Mouse (Mus musculus): ENCODE measurements around the gene Sart1. TPM values are rescaled to one million over a fixed set of nuclear protein-coding genes. Genes with fewer than 3 reads are reported as not detected.

Gene Sart1
- polyA plus RNA-seq (2017; shearing (Covaris generic)): 100 to 1,000 TPM; 200 to 224 TPM

DNA sequence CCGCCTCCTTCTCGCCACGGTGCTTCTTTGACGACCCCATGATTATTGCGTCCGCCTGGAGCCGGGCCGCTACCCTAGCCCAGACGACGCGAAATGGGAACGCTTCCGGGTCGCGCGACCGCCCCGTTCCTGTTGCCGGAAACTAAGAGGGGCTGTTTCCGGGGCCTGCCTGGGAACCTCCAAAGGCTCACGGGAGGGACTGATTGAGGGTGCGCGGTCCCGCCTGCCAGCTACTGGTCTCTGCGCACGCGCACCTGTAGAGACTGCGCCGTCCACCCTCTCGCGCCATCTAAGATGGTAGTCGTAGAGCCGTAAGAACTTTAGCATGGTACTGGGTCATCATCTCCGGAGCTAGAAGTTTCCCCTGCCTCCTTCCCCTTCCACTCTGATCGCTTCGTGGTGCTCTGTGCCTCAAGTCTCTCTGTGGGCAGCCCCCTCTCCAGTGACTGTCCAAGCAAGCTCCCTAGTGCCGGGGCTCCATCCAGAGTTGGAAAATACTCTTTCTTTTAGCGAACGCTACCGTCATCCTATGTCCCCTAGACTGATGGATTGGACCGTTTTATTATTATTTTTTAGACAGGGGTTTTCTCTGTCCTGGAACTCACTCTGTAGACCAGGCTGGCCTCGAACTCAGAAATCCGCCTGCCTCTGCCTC, at the start of gene Sart1:
Gene Sart1, minus strand, starts transcription at position 116 of the 655 bp plus-strand sequence.

DNA sequence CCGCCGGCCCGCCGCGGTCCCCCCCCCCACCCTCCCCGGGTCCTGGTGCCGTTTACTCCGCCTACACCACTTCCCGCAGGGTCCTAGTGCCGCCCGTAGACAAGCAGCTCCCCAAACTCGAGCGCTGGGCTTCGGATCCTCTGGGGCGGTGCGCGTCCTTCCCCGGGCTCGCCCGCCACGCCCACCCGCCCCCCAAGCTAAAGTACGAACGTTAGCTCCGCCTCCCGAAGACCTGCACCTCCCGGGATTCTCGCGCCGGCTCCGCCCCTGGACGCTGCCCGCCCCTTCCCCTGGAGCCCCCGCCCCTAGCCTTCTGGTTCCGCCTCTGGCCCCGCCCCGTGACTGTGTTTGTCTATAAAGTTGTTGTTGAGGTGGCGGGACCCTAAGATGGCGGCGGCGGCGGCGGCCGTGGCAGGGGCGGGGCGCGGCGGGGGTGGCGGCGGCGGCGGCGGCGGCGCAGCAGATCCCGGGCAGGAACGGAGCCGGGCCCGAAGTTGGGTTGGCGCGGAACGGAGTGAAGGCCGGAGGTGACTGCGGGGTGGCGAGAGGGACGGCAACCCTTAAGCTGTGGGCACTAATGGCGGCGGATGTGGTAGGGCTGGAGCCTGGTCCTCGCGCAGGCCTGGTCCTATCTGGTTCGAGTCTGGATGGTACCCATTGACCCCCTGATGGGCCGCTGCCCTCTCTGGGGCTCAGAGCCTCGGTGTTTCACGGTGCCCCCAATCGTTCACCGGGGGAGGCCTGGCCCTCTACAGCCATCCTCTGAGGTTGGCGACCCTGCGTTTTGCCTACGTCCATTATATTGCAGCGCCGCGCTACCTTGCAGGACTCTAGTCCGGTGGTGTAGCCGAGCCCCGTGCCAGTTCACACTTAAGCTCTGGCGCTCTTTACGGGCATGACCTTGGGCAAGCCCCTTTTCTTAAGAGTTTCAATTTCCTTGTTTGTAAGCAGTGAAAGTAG, 36.6 kb upstream of the Sart1 start, which contains the start of the genes Drap1 and AI837181:
Gene Drap1, minus strand, starts transcription at position 198 of the 960 bp plus-strand sequence.
Gene AI837181, plus strand, starts transcription at position 363 of the 960 bp plus-strand sequence.

DNA sequence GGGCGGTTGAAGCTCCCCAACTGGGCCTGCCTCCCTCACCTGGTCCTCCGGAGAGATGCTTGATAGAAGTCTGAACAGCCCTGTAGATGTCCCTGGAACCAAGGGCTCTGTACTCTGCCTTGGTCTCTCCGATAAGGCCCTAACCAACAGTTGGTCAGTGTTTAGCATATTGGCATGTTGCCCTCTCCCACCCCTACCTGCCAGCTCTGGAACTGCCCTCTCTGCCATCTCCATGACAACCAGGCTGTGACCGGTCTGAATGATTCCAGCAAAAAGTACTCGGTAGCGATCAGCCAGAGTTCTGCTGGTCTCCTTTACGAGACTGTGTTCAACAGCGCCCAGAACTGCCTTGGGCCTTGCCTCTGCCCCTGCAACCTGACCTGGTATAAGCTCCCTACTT, 13.8 kb upstream of the Sart1 start, which contains the start of gene Tsga10ip:
Gene Tsga10ip, minus strand, starts transcription at position 234 of the 400 bp plus-strand sequence.

DNA sequence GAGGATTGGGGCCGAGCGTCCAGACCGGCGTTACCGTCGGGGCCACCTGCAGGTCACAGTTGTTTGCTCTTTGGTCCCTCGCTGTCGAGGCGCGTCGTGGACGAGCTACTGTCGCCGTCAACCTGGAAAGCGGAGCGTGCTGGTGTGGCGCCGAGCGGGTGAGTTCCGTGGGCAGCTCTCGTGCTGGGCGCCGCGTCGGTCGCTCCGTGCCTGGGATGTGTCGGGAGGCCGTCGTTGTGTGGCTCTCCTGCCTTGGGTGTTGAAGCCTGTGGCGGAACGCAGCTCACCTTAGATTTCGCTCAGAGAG, 21.5 kb downstream of the Sart1 start, which contains the start of gene Banf1:
Gene Banf1, minus strand, starts transcription at position 116 of the 307 bp plus-strand sequence.

DNA sequence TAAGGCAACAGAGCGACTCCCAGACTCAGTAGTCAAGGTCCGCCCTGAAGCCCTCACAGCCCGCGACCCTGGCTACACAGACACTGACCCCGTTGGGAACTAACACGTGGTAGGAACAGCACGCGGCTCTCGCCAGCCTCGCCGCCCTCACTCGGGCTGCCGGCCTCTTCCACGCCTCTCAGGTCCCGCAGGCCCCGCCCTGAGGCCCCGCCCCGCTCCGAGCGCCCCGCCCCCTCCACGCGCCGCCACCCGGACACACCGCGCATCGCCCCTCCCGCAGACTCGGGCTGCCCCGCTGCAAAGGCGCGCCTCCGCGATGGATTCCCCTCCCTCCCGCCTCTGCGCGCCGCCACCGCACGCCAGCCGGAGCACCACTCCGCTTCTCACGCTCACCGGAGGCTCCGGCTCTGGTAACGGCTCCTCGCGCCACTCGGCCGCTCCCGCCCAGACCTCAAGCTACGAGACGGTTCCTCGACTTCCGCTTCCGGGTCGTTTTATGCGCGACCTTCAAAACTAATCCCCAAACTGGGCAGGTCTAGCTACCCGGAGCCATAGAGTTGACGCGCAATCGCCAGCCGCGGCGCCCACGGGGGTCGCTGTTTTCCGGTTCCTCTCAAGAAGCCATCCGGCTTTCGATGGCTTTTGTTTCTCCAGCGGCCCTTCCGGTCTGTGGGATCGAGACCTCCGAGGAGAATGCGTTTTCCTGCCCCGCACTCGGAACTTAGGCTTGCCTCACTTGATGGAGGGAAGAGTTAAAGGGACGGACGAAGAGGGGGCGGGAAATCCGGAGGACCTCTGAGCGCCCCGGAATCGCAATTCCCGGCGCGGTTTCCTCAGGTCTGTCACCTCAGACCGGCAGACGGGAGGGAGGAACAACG, 22.1 kb downstream of the Sart1 start, which contains the start of gene Eif1ad:
Gene Eif1ad, plus strand, starts transcription at position 567 of the 878 bp plus-strand sequence.

DNA sequence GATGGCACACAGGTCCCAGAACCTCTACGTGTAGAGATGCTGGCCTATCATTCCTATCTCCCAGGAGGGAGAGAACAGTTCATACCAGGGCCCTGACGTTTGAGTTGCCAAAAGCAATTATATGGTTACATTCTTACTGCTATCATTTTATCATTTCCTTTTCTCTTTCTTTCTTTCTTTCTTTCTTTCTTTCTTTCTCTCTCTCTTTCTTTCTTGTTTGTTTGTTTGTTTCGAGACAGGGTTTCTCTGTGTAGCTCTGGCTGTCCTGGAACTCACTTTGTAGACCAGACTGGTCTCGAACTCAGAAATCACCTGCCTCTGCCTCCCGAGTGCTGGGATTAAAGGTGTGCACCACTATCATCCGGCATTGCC, 39.0 kb downstream of the Sart1 start, which contains the start of gene Cst6:
Gene Cst6, minus strand, starts transcription at position 73 of the 372 bp plus-strand sequence.

DNA sequence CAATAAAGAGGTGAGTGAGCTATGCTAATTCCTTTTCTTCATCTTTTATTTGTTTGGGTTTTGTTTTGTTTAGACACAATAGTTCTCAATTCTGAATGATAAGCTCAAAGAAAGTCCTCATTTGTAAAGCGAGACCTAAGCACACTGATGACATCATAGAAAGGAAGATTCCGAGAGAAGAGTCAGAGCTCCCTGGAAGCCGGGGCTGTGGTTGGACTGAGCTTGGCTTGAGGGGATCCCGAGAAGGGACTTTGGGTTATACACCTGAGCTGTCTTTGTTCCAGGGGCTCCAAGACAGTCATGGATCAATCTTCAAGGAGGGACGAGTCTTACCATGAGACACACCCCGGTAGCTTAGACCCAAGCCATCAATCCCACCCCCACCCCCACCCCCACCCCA, 53.1 kb downstream of the Sart1 start, which contains the start of gene Catsper1:
Gene Catsper1, plus strand, starts transcription at position 301 of the 400 bp plus-strand sequence.

Other genes with a start within 250 kb of the Sart1 start
- 100 to 1,000 TPM; 106 to 118 TPM for gene Pacs1, start 115.6 kb downstream of the Sart1 start, polyA plus RNA-seq (2017; shearing (Covaris generic))
- 100 to 1,000 TPM; 329 to 399 TPM for gene Sf3b2, start 93.2 kb downstream of the Sart1 start, polyA plus RNA-seq (2017; shearing (Covaris generic))
- under 1 TPM; 0.23 to 0.51 TPM for gene Gal3st3, start 90.4 kb downstream of the Sart1 start, polyA plus RNA-seq (2017; shearing (Covaris generic))
- gene Catsper1, start 53.0 kb downstream of the Sart1 start, polyA plus RNA-seq (2017; shearing (Covaris generic)): not detected
- gene Cst6, start 39.1 kb downstream of the Sart1 start, polyA plus RNA-seq (2017; shearing (Covaris generic)): 1 to 10 TPM; 1.8 to 3.6 TPM
- 10 to 100 TPM; 54.9 to 70.9 TPM for gene Eif1ad, start 22.0 kb downstream of the Sart1 start, polyA plus RNA-seq (2017; shearing (Covaris generic))
- 100 to 1,000 TPM; 233 to 287 TPM for gene Banf1, start 21.5 kb downstream of the Sart1 start, polyA plus RNA-seq (2017; shearing (Covaris generic))
- gene Tsga10ip, start 13.8 kb upstream of the Sart1 start, polyA plus RNA-seq (2017; shearing (Covaris generic)): under 1 TPM; 0.61 to 0.80 TPM
- 100 to 1,000 TPM; 196 to 206 TPM for gene Drap1, start 36.3 kb upstream of the Sart1 start, polyA plus RNA-seq (2017; shearing (Covaris generic))
- 10 to 100 TPM; 27.7 to 34.4 TPM for gene AI837181, start 36.4 kb upstream of the Sart1 start, polyA plus RNA-seq (2017; shearing (Covaris generic))
- 1 to 10 TPM in 1 of 2 experiments, not detected in 1; 2.1 TPM for gene Fosl1, start 58.8 kb upstream of the Sart1 start, polyA plus RNA-seq (2017; shearing (Covaris generic))
- gene Ccdc85b, start 69.2 kb upstream of the Sart1 start, polyA plus RNA-seq (2017; shearing (Covaris generic)): 10 to 100 TPM; 11.6 to 13.7 TPM
- 100 to 1,000 TPM; 133 to 135 TPM for gene Fibp, start 71.9 kb upstream of the Sart1 start, polyA plus RNA-seq (2017; shearing (Covaris generic))
- 100 to 1,000 TPM; 127 to 211 TPM for gene Ctsw, start 79.8 kb upstream of the Sart1 start, polyA plus RNA-seq (2017; shearing (Covaris generic))
- 1 to 10 TPM; 1.1 to 2.2 TPM for gene Efemp2, start 85.3 kb upstream of the Sart1 start, polyA plus RNA-seq (2017; shearing (Covaris generic))
- gene Mus81, start 99.7 kb upstream of the Sart1 start, polyA plus RNA-seq (2017; shearing (Covaris generic)): 10 to 100 TPM; 57.6 to 65.5 TPM
- gene Cfl1, start 101.8 kb upstream of the Sart1 start, polyA plus RNA-seq (2017; shearing (Covaris generic)): 1,000 to 10,000 TPM; 3,119 to 3,710 TPM
- under 1 TPM; 0.25 to 0.28 TPM for gene 1700020D05Rik, start 115.1 kb upstream of the Sart1 start, polyA plus RNA-seq (2017; shearing (Covaris generic))
- 10 to 100 TPM; 17.2 to 20.0 TPM for gene Snx32, start 121.8 kb upstream of the Sart1 start, polyA plus RNA-seq (2017; shearing (Covaris generic))
- gene Ovol1, start 171.9 kb upstream of the Sart1 start, polyA plus RNA-seq (2017; shearing (Covaris generic)): 1 to 10 TPM in 1 of 2 experiments, under 1 TPM in 1; 0.20 to 4.2 TPM
- gene Ap5b1, start 179.3 kb upstream of the Sart1 start, polyA plus RNA-seq (2017; shearing (Covaris generic)): 10 to 100 TPM; 16.0 to 19.1 TPM
- 100 to 1,000 TPM; 142 to 162 TPM for gene Rnaseh2c, start 213.2 kb upstream of the Sart1 start, polyA plus RNA-seq (2017; shearing (Covaris generic))
- gene Kat5, start 221.5 kb upstream of the Sart1 start, polyA plus RNA-seq (2017; shearing (Covaris generic)): 10 to 100 TPM; 45.4 to 62.9 TPM
- 100 to 1,000 TPM; 169 to 173 TPM for gene Rela, start 248.8 kb upstream of the Sart1 start, polyA plus RNA-seq (2017; shearing (Covaris generic))

Measured in inflammation-experienced regulatory T-cells (primary cell).